Mouse (Mus musculus) bone marrow macrophage, adult 2 months (primary cell): ENCODE results near the gene S100a8.

Experiments
- CTCF ChIP-seq: IDR thresholded peaks from 2 replicates; pipeline ENCODE4 v1.5.1; 2012; ENCODE audit warnings: low read depth, mild to moderate bottlenecking, low read length, moderate library complexity
- POLR2A ChIP-seq: IDR thresholded peaks from 2 replicates; pipeline ENCODE4 v1.6.1; 2012; ENCODE audit warnings: mild to moderate bottlenecking, low read depth, low read length, borderline replicate concordance

DNA sequence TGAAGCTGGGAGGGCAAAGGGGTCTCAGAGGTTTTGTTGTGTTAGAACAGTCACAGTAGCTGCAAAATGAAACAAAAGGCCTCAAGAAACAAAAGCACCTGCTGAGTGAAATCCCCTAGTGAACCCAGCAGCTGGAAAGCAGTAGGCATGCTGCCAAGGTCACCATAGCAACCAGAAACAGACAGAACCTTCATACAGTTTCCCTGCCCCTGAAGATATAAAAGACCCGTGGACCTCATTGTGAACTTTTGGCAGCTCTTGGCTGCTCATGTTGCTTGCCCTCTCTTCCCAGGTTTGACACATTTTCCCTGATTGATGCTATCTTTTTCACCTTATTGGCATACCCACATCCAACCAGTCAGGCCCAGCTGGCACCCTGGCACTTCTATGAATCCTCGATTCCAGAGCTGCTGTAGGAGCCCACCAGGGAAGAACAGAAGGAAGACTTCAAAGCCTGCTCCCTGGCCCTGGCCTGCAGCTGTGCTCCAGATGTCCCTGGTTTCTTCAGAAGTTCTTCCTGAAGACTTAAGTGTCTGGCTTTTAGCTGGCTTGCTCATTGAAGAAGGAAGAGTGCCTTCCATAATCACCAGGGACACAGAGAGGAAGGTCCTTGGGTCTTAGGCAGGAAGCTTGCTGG is 45.2 kb upstream of the S100a8 start:
- TF ChIP-seq POLR2A (no peak), CTCF (no peak)
